31 mouse cellular contexts compared by ENCODE assay signal in the genomic region with DNA sequence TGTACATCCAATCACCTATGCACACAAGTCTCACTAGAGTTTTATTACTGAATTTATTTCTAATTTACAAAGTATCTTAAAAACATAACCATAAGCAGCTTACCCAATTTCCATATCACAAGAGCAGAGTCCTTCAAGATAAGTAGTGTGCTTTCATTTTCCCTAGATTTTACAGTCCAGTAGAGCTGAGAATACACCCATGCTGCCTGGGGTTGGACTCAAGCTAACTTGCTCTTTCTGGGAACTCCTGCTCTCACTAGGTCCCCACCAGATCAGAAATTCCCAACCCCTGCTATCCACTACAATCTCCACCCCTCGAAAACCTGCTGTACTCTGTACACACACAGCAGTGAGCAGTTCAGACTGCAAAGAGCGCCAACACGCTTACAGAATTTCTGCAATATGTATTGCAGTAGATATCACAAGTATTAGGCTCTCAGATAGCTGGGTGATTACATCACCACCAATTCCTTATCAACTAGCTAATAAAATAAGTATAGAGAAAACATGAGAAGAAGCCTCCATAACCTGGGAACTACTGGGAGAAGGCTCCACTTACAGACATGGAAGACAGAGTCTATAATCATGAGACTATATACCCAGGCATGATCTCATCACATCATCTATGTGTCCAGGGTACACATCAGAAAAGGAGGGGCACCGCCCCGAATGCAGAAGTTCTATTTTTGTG. TPM values are rescaled to one million over a fixed set of nuclear protein-coding genes. Genes with fewer than 3 reads are reported as not detected.
"Had no signal": no experiment of that assay in that cellular context is flagged by ENCODE, and none has a peak within 500 bp of the region (broad histone marks: within the 10 kb centered on the region; RNA-seq: fewer than 3 reads in every experiment).

No protein-coding gene starts in this region.

- H3K27ac ChIP-seq: limb, embryonic 10.5 days; limb, embryonic 13.5 days; liver, embryonic 12.5 days; liver, embryonic 15.5 days; midbrain, embryonic 12.5 days; neural tube, embryonic 13.5 days had no signal

- H3K27me3 ChIP-seq: limb, embryonic 13.5 days; liver, embryonic 12.5 days; liver, embryonic 15.5 days; midbrain, embryonic 12.5 days; neural tube, embryonic 13.5 days had no signal

- H3K36me3 ChIP-seq: limb, embryonic 10.5 days; limb, embryonic 13.5 days; liver, embryonic 12.5 days; liver, embryonic 15.5 days; midbrain, embryonic 12.5 days; neural tube, embryonic 13.5 days had no signal

- H3K9ac ChIP-seq: limb, embryonic 13.5 days; liver, embryonic 12.5 days; liver, embryonic 15.5 days; midbrain, embryonic 12.5 days; neural tube, embryonic 13.5 days had no signal

- H3K4me2 ChIP-seq: limb, embryonic 13.5 days; liver, embryonic 12.5 days; liver, embryonic 15.5 days; midbrain, embryonic 12.5 days; neural tube, embryonic 13.5 days had no signal

- H3K4me3 ChIP-seq: limb, embryonic 10.5 days; limb, embryonic 13.5 days; liver, embryonic 12.5 days; liver, embryonic 15.5 days; midbrain, embryonic 12.5 days; myocyte; neural tube, embryonic 13.5 days had no signal

- H3K9me3 ChIP-seq: limb, embryonic 10.5 days; limb, embryonic 13.5 days; liver, embryonic 12.5 days; liver, embryonic 15.5 days; midbrain, embryonic 12.5 days; neural tube, embryonic 13.5 days had no signal

- DNase-seq: kidney, adult 18-20 months; kidney, adult 9 months; kidney, postnatal 14 days; kidney, postnatal 4 days; liver; lung, adult 2 months; lung, postnatal 14 days; lung, postnatal 4 days; retina, postnatal 1 day; right cerebral cortex, postnatal 25 days; thymus, adult 18-20 months; thymus, postnatal 36 days had no signal

- ATAC-seq: liver, embryonic 12.5 days; midbrain, embryonic 16.5 days had no signal

- H3K4me1 ChIP-seq: limb, embryonic 13.5 days; midbrain, embryonic 12.5 days; neural tube, embryonic 13.5 days had no signal

RNA-seq across cellular contexts. Expression of gene Ifne, which starts 37.9 kb away (rescaled TPM):
- total RNA-seq: layer of hippocampus, adult 18-20 months; layer of hippocampus, postnatal 14 days; left cerebral cortex, adult 8-10 months; left cerebral cortex, postnatal 25 days; megakaryocyte progenitor cell, adult 5-6 weeks; monocyte, adult 5-6 weeks; neutrophil, adult 5-6 weeks had no signal
- polyA plus RNA-seq: kidney, embryonic 16.5 days; limb, embryonic 10.5 days; limb, embryonic 13.5 days; liver, embryonic 12.5 days; liver, embryonic 15.5 days; lung, adult 2 months; lung, embryonic 16.5 days; midbrain, embryonic 12.5 days; midbrain, embryonic 16.5 days; myocyte; neural tube, embryonic 13.5 days; spleen, adult 2 months; testis, adult 2 months had no signal
